Mouse (Mus musculus) midbrain, postnatal 0 days (tissue): Measurements from ENCODE around the gene Slc23a4. TPM values are rescaled to one million over a fixed set of nuclear protein-coding genes. Genes with fewer than 3 reads are reported as not detected.

Experiments used
- ATAC-seq: fragments of 200-750 bp; cut with Nextera tagmentation; 2 replicates; pipeline ENCODE4 v1.8.0; 2017; ENCODE audit warnings: moderate number of reproducible peaks, mild to moderate bottlenecking, moderate TSS enrichment, moderate library complexity; ENCODE audit not compliant: low FRiP score
- DNase-seq: peaks from one replicate; pipeline ENCODE4 v3.0.0-alpha.2; 2015; ENCODE audit warnings: low spot score
- H3K27ac ChIP-seq: fragments of 300-500 bp; sonication (generic); 2 replicates; pipeline ENCODE4 v1.5.1; 2014; ENCODE audit warnings: low read depth, mild to moderate bottlenecking, low read length, mixed read lengths
- H3K27me3 ChIP-seq: fragments of 300-500 bp; sonication (generic); 2 replicates; pipeline ENCODE4 v1.6.1; 2014; ENCODE audit warnings: low read length, control low read depth, mixed read lengths; ENCODE audit not compliant: insufficient read depth
- H3K36me3 ChIP-seq: fragments of 300-500 bp; sonication (generic); 2 replicates; pipeline ENCODE4 v1.6.1; 2014; ENCODE audit warnings: low read length, control low read depth, mixed read lengths; ENCODE audit not compliant: insufficient read depth
- H3K4me1 ChIP-seq: fragments of 300-500 bp; sonication (generic); 2 replicates; pipeline ENCODE4 v1.6.1; 2014; ENCODE audit warnings: mild to moderate bottlenecking, control low read depth, antibody characterized with exemption, low read length, mixed read lengths; ENCODE audit not compliant: insufficient read depth
- H3K4me2 ChIP-seq: fragments of 300-500 bp; sonication (generic); 2 replicates; pipeline ENCODE4 v1.6.1; 2014; ENCODE audit warnings: low read depth, mild to moderate bottlenecking, low read length, mixed read lengths; ENCODE audit not compliant: poor library complexity, severe bottlenecking
- H3K4me3 ChIP-seq: fragments of 300-500 bp; sonication (generic); 2 replicates; pipeline ENCODE4 v1.5.1; 2014; ENCODE audit warnings: low read depth, mild to moderate bottlenecking, low read length, moderate library complexity
- H3K9ac ChIP-seq: fragments of 300-500 bp; sonication (generic); replicated peaks from 2 replicates; pipeline ENCODE4 v1.6.1; 2014; ENCODE audit warnings: mild to moderate bottlenecking, low read length, moderate library complexity, mixed read lengths; ENCODE audit not compliant: poor library complexity, severe bottlenecking
- H3K9me3 ChIP-seq: fragments of 300-500 bp; sonication (generic); 2 replicates; pipeline ENCODE4 v1.6.1; 2016; ENCODE audit warnings: low read length, control low read depth
- CTCF ChIP-seq: IDR thresholded peaks from 2 replicates; pipeline ENCODE4 v1.5.1; 2016; ENCODE audit warnings: antibody characterized with exemption, mild to moderate bottlenecking
- WGBS: fragments of 180-500 bp; shearing (Covaris S2); extraction: QIAGEN DNeasy Blood & Tissue Kit; methylation state at CpG from one replicate; pipeline ENCODE4 v1.1.7; 2014; 5-methylcytosine and 5-hydroxymethylcytosine counted together
- polyA plus RNA-seq: library from polyadenylated mRNA; unstranded; fragments of >200 nt; fragmentation: Nextera tagmentation; extraction: Ambion mirVana; gene quantifications from 2 replicates; pipeline ENCODE4 v1.2.1, GENCODE M21; 2015
- total RNA-seq: library from RNA; depleted of rRNA; stranded (reverse); fragments of >200 nt; gene quantifications from 2 replicates; pipeline ENCODE4 v1.2.3, GENCODE M21; 2014

The Slc23a4 gene
- total and polyA plus RNA-seq, 2 experiments from 2014 or later, result 0.43 to 1.2 TPM

- H3K9ac ChIP-seq, result no peak overlapping the region
- 87% methylated on average over 3 of the region's 3 CpGs for WGBS
- H3K27ac ChIP-seq, result no peak overlapping the region
- H3K4me1 ChIP-seq, result no peaks in the 10 kb centered on the region
- no peak for ATAC-seq
- no peak for DNase-seq
- no peaks in the 10 kb centered on the region for H3K9me3 ChIP-seq
- H3K27me3 ChIP-seq, result no peaks in the 10 kb centered on the region
- no peak overlapping the region for H3K4me3 ChIP-seq
- TF ChIP-seq CTCF, result no peak
- no peak overlapping the region for H3K4me2 ChIP-seq
- H3K36me3 ChIP-seq, result no peaks in the 10 kb centered on the region
Observed at GRCm38 (mm10) chr6:34979291-34979690, 8.9 kb downstream of the Slc23a4 start.

- TF ChIP-seq CTCF, result no peak
- Histone ChIP-seq H3K36me3 (no peaks in the 10 kb centered on the region), H3K27me3 (no peaks in the 10 kb centered on the region), H3K9ac (no peak overlapping the region), H3K9me3 (no peaks in the 10 kb centered on the region), H3K27ac (no peak overlapping the region), H3K4me1 (no peaks in the 10 kb centered on the region), H3K4me2 (no peak overlapping the region), H3K4me3 (no peak overlapping the region)
- DNase-seq (no peak), ATAC-seq (no peak)
- WGBS, result 29% methylated on average over 3 of the region's 3 CpGs
Observed at GRCm38 (mm10) chr6:34971181-34971580, 17.0 kb downstream of the Slc23a4 start.

GRCm38 (mm10) chr6:34965819-34966539 is 22.2 kb downstream of the Slc23a4 start:
- Histone ChIP-seq H3K9ac (no peak overlapping the region), H3K4me2 (no peak overlapping the region), H3K9me3 (no peaks in the 10 kb centered on the region), H3K4me1 (no peaks in the 10 kb centered on the region), H3K36me3 (no peaks in the 10 kb centered on the region), H3K4me3 (no peak overlapping the region), H3K27me3 (no peaks in the 10 kb centered on the region), H3K27ac (no peak overlapping the region)
- TF ChIP-seq CTCF, result no peak
- WGBS, result 94% methylated on average over 6 of the region's 6 CpGs
- ATAC-seq (no peak), DNase-seq (no peak)

- WGBS, result 86% methylated on average over 2 of the region's 2 CpGs
- no peak for DNase-seq
- ATAC-seq, result no peak
Observed at GRCm38 (mm10) chr6:34964550-34964949, 23.7 kb downstream of the Slc23a4 start.

GRCm38 (mm10) chr6:34959131-34959530 is 29.1 kb downstream of the Slc23a4 start:
- Histone ChIP-seq H3K9me3 (no peaks in the 10 kb centered on the region), H3K27ac (no peak overlapping the region), H3K36me3 (no peaks in the 10 kb centered on the region), H3K9ac (no peak overlapping the region), H3K4me3 (no peak overlapping the region), H3K4me2 (no peak overlapping the region), H3K27me3 (no peaks in the 10 kb centered on the region), H3K4me1 (no peaks in the 10 kb centered on the region)
- TF ChIP-seq CTCF, result no peak
- DNase-seq (no peak), ATAC-seq (no peak)
- WGBS, result 96% methylated on average over 7 of the region's 7 CpGs

More at GRCm38 (mm10) chr6:34964550-34964949, 23.7 kb downstream of the Slc23a4 start:
- Histone ChIP-seq H3K27ac (no peak overlapping the region), H3K27me3 (no peaks in the 10 kb centered on the region), H3K9ac (no peak overlapping the region), H3K4me1 (no peaks in the 10 kb centered on the region), H3K9me3 (no peaks in the 10 kb centered on the region), H3K4me2 (no peak overlapping the region), H3K4me3 (no peak overlapping the region), H3K36me3 (no peaks in the 10 kb centered on the region)
- TF ChIP-seq CTCF, result no peak

GRCm38 (mm10) chr6:34955862-34956241 is 32.4 kb downstream of the Slc23a4 start:
- Histone ChIP-seq H3K4me3 (no peak overlapping the region), H3K9ac (no peak overlapping the region), H3K4me1 (no peaks in the 10 kb centered on the region), H3K36me3 (no peaks in the 10 kb centered on the region), H3K27ac (no peak overlapping the region), H3K27me3 (no peaks in the 10 kb centered on the region), H3K4me2 (peak overlapping the region; percentile 21; the same call in 1 of the 2 replicates), H3K9me3 (no peaks in the 10 kb centered on the region)
- 43% methylated on average over 8 of the region's 8 CpGs for WGBS
- ATAC-seq (0 out of 2 replicates have a peak, but pooled peaks have one; percentile 27), DNase-seq (peak; percentile 10)
- TF ChIP-seq CTCF, result 0 out of 2 replicates have a peak, but pooled peaks have one; percentile 18
